In the genomic region with DNA sequence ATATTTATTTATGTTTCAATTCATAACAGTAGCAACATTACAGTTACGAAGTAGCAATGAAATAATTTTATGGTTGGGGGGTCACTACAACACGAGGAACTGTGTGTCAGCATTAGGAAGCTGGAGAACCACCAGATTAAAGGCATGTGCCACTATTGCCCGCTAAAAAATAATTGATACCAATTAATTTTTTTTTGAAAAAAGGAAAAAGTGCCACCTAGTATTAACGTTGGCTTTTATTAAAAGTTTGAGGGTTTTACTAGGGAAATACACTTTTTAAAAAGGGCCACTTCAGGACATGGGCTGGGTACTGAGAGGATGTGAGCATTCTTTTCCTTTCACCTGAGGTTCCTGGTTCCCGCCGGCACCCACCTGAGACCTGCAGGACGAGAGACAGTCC, we compare ENCODE assay signal across 8 mouse cellular contexts. TPM values are rescaled to one million over a fixed set of nuclear protein-coding genes. Genes with fewer than 3 reads are reported as not detected.
DNase-seq lines count a peak whose midpoint lies in the region; ATAC-seq and TF ChIP-seq lines count a peak whose summit lies in the region.

Smox (plus strand) TSS at position 301 of the 400 bp plus-strand sequence.

- H3K27me3 ChIP-seq in hindbrain, postnatal 0 days (ENCODE audit: insufficient read depth, low read length) = no peaks in the 10 kb centered on the region

- DNase-seq in adrenal gland, adult 18-20 months (ENCODE audit: low spot score in 2 of 2) = no peak
- no peak for DNase-seq in adrenal gland, adult (ENCODE audit: inconsistent age in 2 of 2, low spot score in 1 of 2)
- DNase-seq in adrenal gland, adult 2 months = no peak
- no peak for DNase-seq in gastrocnemius, adult 18-20 months (ENCODE audit: low spot score)
- DNase-seq in hindbrain, postnatal 0 days (ENCODE audit: low spot score) = no peak
- no peak for DNase-seq in frontal cortex, postnatal 14 days (ENCODE audit: low spot score in 2 of 2)
- DNase-seq in ovary, postnatal 36 days (ENCODE audit: low spot score) = no peak

- no peaks in the 10 kb centered on the region; the same call in 1 of the 2 replicates for H3K4me1 ChIP-seq in hindbrain, postnatal 0 days (ENCODE audit: insufficient read depth, low read length)

- ATAC-seq in hindbrain, postnatal 0 days = no peak
- ATAC-seq in megakaryocyte, adult 5-6 weeks (ENCODE audit: poor library complexity, severe bottlenecking) = no peak

- 21% methylated on average over 7 of the region's 7 CpGs for WGBS in hindbrain, postnatal 0 days

- peak within 1 kb of the TSS; percentile 84 for H3K4me3 ChIP-seq in hindbrain, postnatal 0 days (ENCODE audit: low read length)

- peak within 1 kb of the TSS; percentile 96 for H3K4me2 ChIP-seq in hindbrain, postnatal 0 days (ENCODE audit: low read depth, low read length)

- TF ChIP-seq CTCF in hindbrain, postnatal 0 days (IDR thresholded peaks at IDR 0.05; ENCODE audit: low read depth) = no peak

- H3K27ac ChIP-seq in hindbrain, postnatal 0 days = peak within 1 kb of the TSS; percentile 87

- no peaks in the 10 kb centered on the region for H3K9me3 ChIP-seq in hindbrain, postnatal 0 days (ENCODE audit: low read length)

- H3K9ac ChIP-seq in hindbrain, postnatal 0 days (replicated peaks; ENCODE audit: low read length) = peak within 1 kb of the TSS; percentile 94

- no peaks in the 10 kb centered on the region for H3K36me3 ChIP-seq in hindbrain, postnatal 0 days (ENCODE audit: insufficient read depth, low read length)

RNA-seq across cellular contexts. Expression of gene Smox, which starts in this region (rescaled TPM):
- 10 to 100 TPM; 24.7 to 28.3 TPM for total RNA-seq in adrenal gland, adult 18-20 months (2021)
- total RNA-seq in adrenal gland, adult 2 months (2021) = 10 to 100 TPM; 24.3 to 33.1 TPM
- 29.3 and 37.6 TPM in 2 replicates for polyA plus RNA-seq in adrenal gland, adult 2 months (2012; rRNA removed)
- total RNA-seq in gastrocnemius, adult 18-20 months (2021) = 100 to 1,000 TPM in 1 of 2 experiments, 10 to 100 TPM in 1; 86.0 to 120 TPM
- total RNA-seq in hindbrain, postnatal 0 days (2014; rRNA removed) = 214 and 230 TPM in 2 replicates
- polyA plus RNA-seq in hindbrain, postnatal 0 days (2015; fragmentation: Nextera tagmentation; extraction: Ambion mirVana) = 94.2 and 103 TPM in 2 replicates
- total RNA-seq in megakaryocyte, adult 5-6 weeks (2015) = 12.6 and 17.4 TPM in 2 replicates
- 12.0 and 16.1 TPM in 2 replicates for total RNA-seq in megakaryocyte, adult 5-6 weeks (2017)
